Mouse (Mus musculus): ENCODE measurements around the gene Tnfsf9. TPM values are rescaled to one million over a fixed set of nuclear protein-coding genes. Genes with fewer than 3 reads are reported as not detected.

The Tnfsf9 gene
- polyA plus RNA-seq, 1 experiment, result 11.8 TPM

DNA sequence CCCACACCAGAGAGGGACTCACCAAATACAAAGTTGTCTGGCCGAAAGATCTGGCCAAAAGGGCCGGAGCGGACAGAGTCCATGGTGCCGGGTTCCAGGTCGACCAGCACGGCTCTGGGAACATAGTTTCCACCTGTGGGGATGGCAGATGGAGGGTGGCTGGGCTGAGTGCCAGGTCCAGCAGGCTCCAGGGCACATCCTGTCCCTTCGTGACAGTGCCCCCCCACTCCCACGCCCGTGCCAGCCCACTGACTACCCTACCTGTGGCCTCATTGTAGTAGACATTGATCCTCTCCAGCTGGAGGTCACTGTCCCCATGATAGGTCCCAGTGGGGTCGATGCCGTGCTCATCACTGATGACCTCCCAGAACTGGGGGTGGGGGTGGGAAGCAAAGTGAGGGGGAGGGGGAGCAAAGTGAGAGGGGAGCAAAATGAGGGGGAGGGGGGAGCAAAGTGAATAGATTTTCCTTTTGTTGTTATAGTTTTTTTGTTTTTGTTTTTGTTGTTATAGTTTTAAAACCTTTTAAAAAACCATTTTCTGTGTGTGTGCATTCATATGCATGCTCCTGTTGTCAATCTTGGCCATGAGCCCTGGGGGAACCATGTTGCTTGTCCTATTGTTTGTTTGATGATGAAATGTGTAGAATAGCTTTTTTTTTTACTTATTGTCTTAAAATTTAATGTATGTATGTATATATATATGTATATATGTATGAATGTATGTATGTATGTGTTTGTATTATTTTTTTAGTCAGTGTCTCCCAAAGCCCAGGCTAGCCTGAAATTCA lies 19.0 kb upstream of the Tnfsf9 start:
- H3K79me3 ChIP-seq (ENCODE audit: low read depth), result no peaks in the 10 kb centered on the region
- no peak overlapping the region for H3ac ChIP-seq (ENCODE audit: control insufficient read depth, insufficient read length, low read depth)
- H3K79me2 ChIP-seq (ENCODE audit: control insufficient read depth, insufficient read depth), result no peaks in the 10 kb centered on the region
- peaks cover 49% of the 10 kb centered on the region for H3K27me3 ChIP-seq (ENCODE audit: control insufficient read depth, insufficient read depth, insufficient read length)
- no peak overlapping the region for H3K4me3 ChIP-seq (ENCODE audit: insufficient read depth, poor library complexity, severe bottlenecking)
- H3K36me3 ChIP-seq (ENCODE audit: control insufficient read depth, insufficient read depth), result no peaks in the 10 kb centered on the region
- TF ChIP-seq FOSL1 (IDR thresholded peaks at IDR 0.05; ENCODE audit: insufficient read depth, low read length, poor library complexity, severe bottlenecking), result no peak
- TF ChIP-seq MYOD1 (IDR thresholded peaks at IDR 0.05; ENCODE audit: control insufficient read depth, insufficient read length, low read depth), result no peak
- no peak for TF ChIP-seq CTCF (IDR thresholded peaks at IDR 0.05; ENCODE audit: control insufficient read depth, insufficient read depth, insufficient read length)

DNA sequence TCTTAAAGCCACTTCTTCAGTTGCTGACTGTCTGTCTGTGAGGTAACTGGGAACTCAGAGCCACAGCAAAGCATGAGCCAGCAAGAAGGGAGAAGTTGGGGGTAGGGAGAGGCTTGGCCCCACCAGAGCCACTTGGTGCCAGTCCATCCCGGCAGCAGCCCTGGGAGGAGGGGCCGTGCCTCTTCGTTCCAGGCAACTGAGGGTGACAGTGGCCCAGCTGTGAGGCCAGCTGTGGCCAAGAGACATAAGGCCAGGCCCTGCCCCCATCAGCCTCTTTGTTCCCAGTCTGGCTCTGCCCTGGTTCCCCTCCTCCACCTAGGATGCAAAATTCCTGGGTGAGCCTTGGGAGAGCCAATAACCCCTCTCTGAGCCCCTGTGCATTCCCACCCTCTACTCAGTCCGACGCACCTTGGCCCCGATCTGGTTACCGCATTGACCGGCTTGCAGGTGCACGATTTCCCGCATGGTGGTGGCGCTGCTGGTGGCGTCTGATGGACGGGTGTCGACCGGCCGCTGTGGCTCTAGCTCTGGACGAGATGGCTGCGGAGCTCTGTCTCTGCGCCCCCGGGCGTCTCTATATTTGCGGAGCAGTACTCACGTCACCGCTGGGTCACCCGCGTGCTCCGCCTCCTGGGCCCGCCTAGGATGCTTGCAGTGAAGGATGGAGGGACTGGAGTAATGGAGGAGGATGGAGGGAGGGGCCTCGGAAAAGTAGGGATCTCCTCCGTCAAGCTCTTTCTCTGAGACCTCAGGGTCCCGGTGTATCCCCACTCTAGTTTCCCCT lies 17.9 kb upstream of the Tnfsf9 start, which contains the start of gene Tubb4a:
Gene Tubb4a, minus strand, starts transcription at position 734 of the 784 bp plus-strand sequence.
- Histone ChIP-seq H3K4me3 (ENCODE audit: insufficient read depth, poor library complexity, severe bottlenecking) (no peak within 1 kb of the TSS), H3K79me2 (ENCODE audit: control insufficient read depth, insufficient read depth) (no peaks in the 10 kb centered on the region), H3K36me3 (ENCODE audit: control insufficient read depth, insufficient read depth) (no peaks in the 10 kb centered on the region), H3K27me3 (ENCODE audit: control insufficient read depth, insufficient read depth, insufficient read length) (peaks cover 43% of the 10 kb centered on the region), H3K79me3 (ENCODE audit: low read depth) (no peaks in the 10 kb centered on the region), H3ac (ENCODE audit: control insufficient read depth, insufficient read length, low read depth) (no peak within 1 kb of the TSS)
- TF ChIP-seq USF1 (IDR thresholded peaks at IDR 0.05; ENCODE audit: low read depth), result no peak
- no peak for TF ChIP-seq MYOG (IDR thresholded peaks at IDR 0.05; ENCODE audit: control insufficient read depth, extremely low read depth, insufficient read length)
- no peak for TF ChIP-seq CTCF (IDR thresholded peaks at IDR 0.05; ENCODE audit: control insufficient read depth, insufficient read depth, insufficient read length)
- TF ChIP-seq CEBPB (IDR thresholded peaks at IDR 0.05; ENCODE audit: low read depth), result no peak
- no peak for TF ChIP-seq MAX (IDR thresholded peaks at IDR 0.05)

DNA sequence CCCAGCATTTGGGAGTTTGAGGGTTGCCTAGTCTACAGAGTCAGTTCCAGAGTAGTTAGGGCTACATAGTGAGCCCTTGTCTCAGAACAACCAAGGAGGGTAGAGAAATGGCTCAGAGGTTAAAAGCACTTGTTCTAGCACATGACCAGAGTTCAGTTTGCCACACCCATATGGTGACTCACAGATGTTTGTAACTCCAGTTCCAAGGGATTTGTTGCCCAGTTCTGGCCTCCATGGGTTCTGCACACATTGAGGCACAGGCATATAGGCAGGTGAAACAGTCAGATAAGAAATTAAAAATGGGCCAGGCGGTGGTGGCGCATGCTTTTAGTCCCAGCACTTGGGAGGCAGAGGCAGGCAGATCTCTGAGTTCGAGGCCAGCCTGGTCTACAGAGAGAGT lies 10.9 kb upstream of the Tnfsf9 start:
- no peak for TF ChIP-seq FOSL1 (IDR thresholded peaks at IDR 0.05; ENCODE audit: insufficient read depth, low read length, poor library complexity, severe bottlenecking)
- TF ChIP-seq MYOG (IDR thresholded peaks at IDR 0.05; ENCODE audit: control insufficient read depth, extremely low read depth, insufficient read length), result no peak
- no peak for TF ChIP-seq CEBPB (IDR thresholded peaks at IDR 0.05; ENCODE audit: low read depth)
- TF ChIP-seq MYOD1 (IDR thresholded peaks at IDR 0.05; ENCODE audit: control insufficient read depth, insufficient read length, low read depth), result no peak
- TF ChIP-seq MAX (IDR thresholded peaks at IDR 0.05), result no peak
- no peak for TF ChIP-seq USF1 (IDR thresholded peaks at IDR 0.05; ENCODE audit: low read depth)
- TF ChIP-seq CTCF (IDR thresholded peaks at IDR 0.05; ENCODE audit: control insufficient read depth, insufficient read depth, insufficient read length), result no peak
- H3ac ChIP-seq (ENCODE audit: control insufficient read depth, insufficient read length, low read depth), result no peak overlapping the region
- H3K79me3 ChIP-seq (ENCODE audit: low read depth), result no peaks in the 10 kb centered on the region
- H3K4me3 ChIP-seq (ENCODE audit: insufficient read depth, poor library complexity, severe bottlenecking), result no peak overlapping the region
- peaks cover 4% of the 10 kb centered on the region for H3K27me3 ChIP-seq (ENCODE audit: control insufficient read depth, insufficient read depth, insufficient read length)
- no peaks in the 10 kb centered on the region for H3K79me2 ChIP-seq (ENCODE audit: control insufficient read depth, insufficient read depth)
- no peaks in the 10 kb centered on the region for H3K36me3 ChIP-seq (ENCODE audit: control insufficient read depth, insufficient read depth)

- TF ChIP-seq MAX (IDR thresholded peaks at IDR 0.05), result no peak
- TF ChIP-seq MYOD1 (IDR thresholded peaks at IDR 0.05; ENCODE audit: control insufficient read depth, insufficient read length, low read depth), result no peak
- no peak for TF ChIP-seq CTCF (IDR thresholded peaks at IDR 0.05; ENCODE audit: control insufficient read depth, insufficient read depth, insufficient read length)
- no peak for TF ChIP-seq USF1 (IDR thresholded peaks at IDR 0.05; ENCODE audit: low read depth)
- no peak for TF ChIP-seq MYOG (IDR thresholded peaks at IDR 0.05; ENCODE audit: control insufficient read depth, extremely low read depth, insufficient read length)
- no peaks in the 10 kb centered on the region for H3K79me2 ChIP-seq (ENCODE audit: control insufficient read depth, insufficient read depth)
- no peak overlapping the region for H3K4me3 ChIP-seq (ENCODE audit: insufficient read depth, poor library complexity, severe bottlenecking)
- no peaks in the 10 kb centered on the region for H3K36me3 ChIP-seq (ENCODE audit: control insufficient read depth, insufficient read depth)
- H3K79me3 ChIP-seq (ENCODE audit: low read depth), result no peaks in the 10 kb centered on the region
- H3ac ChIP-seq (ENCODE audit: control insufficient read depth, insufficient read length, low read depth), result no peak overlapping the region
- no peaks in the 10 kb centered on the region for H3K27me3 ChIP-seq (ENCODE audit: control insufficient read depth, insufficient read depth, insufficient read length)
Observed at GRCm38 (mm10) chr17:57095855-57096622, 9.1 kb upstream of the Tnfsf9 start.

DNA sequence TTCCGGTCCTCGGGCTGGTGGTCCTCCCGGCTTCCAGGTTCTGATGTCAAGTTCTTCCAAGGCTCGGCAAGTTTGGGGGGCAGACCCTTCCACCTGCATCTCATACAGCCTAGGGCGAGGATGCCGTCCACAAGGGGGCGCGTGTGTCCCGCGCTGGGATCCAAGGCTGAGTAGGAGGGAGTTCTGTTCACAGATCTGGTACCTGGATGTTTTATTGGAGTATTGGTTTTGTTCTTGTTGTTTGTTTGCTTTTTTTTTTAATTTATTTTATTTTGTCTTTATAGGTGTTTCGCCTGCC lies 8.6 kb upstream of the Tnfsf9 start:
- Histone ChIP-seq H3K79me3 (ENCODE audit: low read depth) (no peaks in the 10 kb centered on the region), H3K27me3 (ENCODE audit: control insufficient read depth, insufficient read depth, insufficient read length) (no peaks in the 10 kb centered on the region), H3K79me2 (ENCODE audit: control insufficient read depth, insufficient read depth) (no peaks in the 10 kb centered on the region), H3K4me3 (ENCODE audit: insufficient read depth, poor library complexity, severe bottlenecking) (no peak overlapping the region), H3ac (ENCODE audit: control insufficient read depth, insufficient read length, low read depth) (no peak overlapping the region), H3K36me3 (ENCODE audit: control insufficient read depth, insufficient read depth) (no peaks in the 10 kb centered on the region)
- TF ChIP-seq CTCF (IDR thresholded peaks at IDR 0.05; ENCODE audit: control insufficient read depth, insufficient read depth, insufficient read length), result peak; percentile 90
- no peak for TF ChIP-seq MAX (IDR thresholded peaks at IDR 0.05)
